Mouse (Mus musculus) left cerebral cortex, postnatal 10 days (tissue): Measurements from ENCODE around the gene Hspb6. TPM values are rescaled to one million over a fixed set of nuclear protein-coding genes. Genes with fewer than 3 reads are reported as not detected.
A peak's percentile ranks its signal among the peaks of the same experiment; 100 is the strongest.

Source experiments
- DNase-seq, 2 experiments: peaks; one replicate each; pipeline ENCODE4 v3.0.0; 2021 to 2022; ENCODE audit warnings: low spot score in 2 of 2, mixed read lengths in 1 of 2; ENCODE audit errors: extremely low spot score in 1 of 2
- intact Hi-C: fragments of 180-260 bp; cut with DNase I; formaldehyde crosslinking; loops from one replicate; pipeline ENCODE4 v1.15.1; 2025
- total RNA-seq, 2 experiments: library from RNA; stranded (reverse); gene quantifications; 2 replicates each; pipeline ENCODE4 v1.2.3; 2021

Gene Hspb6
- 1 to 10 TPM; 6.4 to 7.3 TPM for total RNA-seq

GRCm38 (mm10) chr7:30552102-30553020 lies at the start of gene Hspb6, which contains the start of gene Proser3:
Hspb6 (plus strand) TSS chr7:30552178.
Proser3 (minus strand) TSS chr7:30552299.
- peak; percentile 98 for DNase-seq
- intact Hi-C loops: no loop called here

GRCm38 (mm10) chr7:30508061-30508460 lies 43.9 kb upstream of the Hspb6 start:
- intact Hi-C loops: no loop called here
- DNase-seq: peak in 1 of 2 experiments; percentile 31

GRCm38 (mm10) chr7:30515003-30515760 lies 36.8 kb upstream of the Hspb6 start:
- no peak for DNase-seq
- intact Hi-C loops: no loop called here

- intact Hi-C loops: no loop called here
- no peak for DNase-seq
Measured at GRCm38 (mm10) chr7:30518325-30518724, 33.7 kb upstream of the Hspb6 start.

GRCm38 (mm10) chr7:30520396-30520795 lies 31.6 kb upstream of the Hspb6 start:
- DNase-seq: peak in 1 of 2 experiments; percentile 60
- intact Hi-C loops: no loop called here

- no peak for DNase-seq
- intact Hi-C loops: no loop called here
Measured at GRCm38 (mm10) chr7:30520856-30521255, 31.1 kb upstream of the Hspb6 start.

- DNase-seq: no peak
- intact Hi-C loops: no loop called here
Measured at GRCm38 (mm10) chr7:30522871-30523270, 29.1 kb upstream of the Hspb6 start.

- no peak for DNase-seq
- intact Hi-C loops: no loop called here
Measured at GRCm38 (mm10) chr7:30524487-30524886, 27.5 kb upstream of the Hspb6 start.

- no peak for DNase-seq
- intact Hi-C loops: no loop called here
Measured at GRCm38 (mm10) chr7:30525954-30526353, 26.0 kb upstream of the Hspb6 start.

GRCm38 (mm10) chr7:30526399-30526798 lies 25.6 kb upstream of the Hspb6 start:
- intact Hi-C loops: no loop called here
- no peak for DNase-seq

- intact Hi-C loops: no loop called here
Measured at GRCm38 (mm10) chr7:30526981-30527380, 25.0 kb upstream of the Hspb6 start.

GRCm38 (mm10) chr7:30531291-30531815 lies 20.6 kb upstream of the Hspb6 start:
- intact Hi-C loops: loop anchor here (5.0 kb wide), 2 partner anchors 44 to 84 kb away; partner anchors contain the start of gene Aplp1
- no peak for DNase-seq

More at GRCm38 (mm10) chr7:30526981-30527380, 25.0 kb upstream of the Hspb6 start:
- DNase-seq: no peak

GRCm38 (mm10) chr7:30532931-30533330 lies 19.0 kb upstream of the Hspb6 start:
- intact Hi-C loops: loop anchor here (5.0 kb wide), 2 partner anchors 46 to 86 kb away; partner anchors contain the start of gene Aplp1
- DNase-seq: peak in 1 of 2 experiments; percentile 73

- intact Hi-C loops: loop anchor here (5.0 kb wide), 2 partner anchors 47 to 87 kb away; partner anchors contain the start of gene Aplp1
- DNase-seq: peak in 1 of 2 experiments; percentile 65
Measured at GRCm38 (mm10) chr7:30533941-30534632, 17.9 kb upstream of the Hspb6 start.

GRCm38 (mm10) chr7:30534633-30535577 lies 17.1 kb upstream of the Hspb6 start, which contains the start of gene Arhgap33:
Arhgap33 (minus strand) TSS chr7:30535060.
- DNase-seq: peak; percentile 95 to 98
- intact Hi-C loops: loop anchor here (5.0 kb wide), 2 partner anchors 48 to 88 kb away; partner anchors contain the start of gene Aplp1

- DNase-seq: no peak
- intact Hi-C loops: no loop called here
Measured at GRCm38 (mm10) chr7:30540572-30540971, 11.4 kb upstream of the Hspb6 start.

- intact Hi-C loops: no loop called here
- no peak for DNase-seq
Measured at GRCm38 (mm10) chr7:30544327-30544726, 7.7 kb upstream of the Hspb6 start.
